Mouse (Mus musculus): ENCODE measurements around the gene Arhgap29. TPM values are rescaled to one million over a fixed set of nuclear protein-coding genes. Genes with fewer than 3 reads are reported as not detected.

Gene Arhgap29
- polyA plus RNA-seq, 1 experiment, result 47.4 TPM

DNA sequence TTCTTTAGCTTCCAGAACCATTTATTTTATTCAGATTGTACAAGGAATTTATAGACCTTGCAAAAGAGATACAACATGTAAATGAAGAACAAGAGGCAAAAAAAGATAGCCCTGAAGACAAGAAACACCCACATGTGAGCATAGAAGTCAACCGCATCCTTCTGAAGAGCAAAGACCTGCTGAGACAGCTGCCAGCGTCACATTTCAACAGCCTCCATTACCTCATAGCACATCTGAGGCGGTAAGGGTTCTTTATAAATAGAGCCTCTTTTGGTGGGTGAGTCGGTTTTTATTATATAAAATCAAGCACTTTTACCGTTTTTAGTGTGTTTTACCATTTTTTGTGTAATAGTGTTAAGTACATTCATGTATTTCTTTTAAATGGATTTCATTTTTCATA lies 57.5 kb downstream of the Arhgap29 start:
- no peak for DNase-seq (ENCODE audit: low read depth)

DNA sequence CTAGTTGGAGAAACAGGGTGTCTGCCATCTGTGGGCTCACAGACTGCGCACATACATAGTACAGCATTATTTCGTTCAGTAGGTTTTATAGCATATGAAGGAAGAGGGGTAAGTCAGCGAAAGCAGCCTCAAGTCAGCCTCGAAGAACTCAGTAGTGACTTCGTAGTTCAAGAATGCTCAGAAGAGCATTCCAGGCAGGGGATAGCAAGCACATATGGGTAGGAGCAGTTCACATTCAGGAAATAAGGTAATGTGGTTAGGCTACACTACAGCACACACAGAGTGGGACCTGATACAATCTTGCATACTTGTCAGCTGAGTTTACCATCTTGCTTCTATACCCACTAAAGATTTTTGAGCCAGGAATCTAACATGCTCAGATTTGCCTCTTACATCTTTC lies 58.0 kb downstream of the Arhgap29 start:
- DNase-seq (ENCODE audit: low read depth), result no peak

- no peak for DNase-seq (ENCODE audit: low read depth)
These were observed 60.1 kb downstream of the Arhgap29 start for GRCm38 (mm10) chr3:122012464-122012863.

- no peak for DNase-seq (ENCODE audit: low read depth)
These were observed 66.1 kb downstream of the Arhgap29 start for GRCm38 (mm10) chr3:122018421-122018820.

DNA sequence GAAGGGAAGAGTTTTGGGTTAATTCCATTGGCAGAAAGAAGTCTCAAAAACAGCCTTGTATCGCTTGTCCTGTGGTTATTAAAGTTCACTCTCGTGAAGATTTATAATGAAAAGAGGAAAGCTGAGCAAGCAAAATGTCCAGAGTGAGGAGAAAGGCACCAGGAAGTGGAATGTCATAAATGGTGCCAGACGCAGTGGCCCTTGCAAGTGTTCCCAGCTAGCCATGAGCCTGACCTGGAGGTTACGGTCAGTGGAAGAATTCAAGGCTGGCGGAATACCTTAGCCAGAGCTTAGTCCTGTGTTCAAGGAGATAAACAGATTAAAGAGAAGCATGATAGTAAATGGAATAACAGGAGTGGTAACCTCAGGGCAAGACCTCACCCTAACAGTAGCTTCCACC lies 66.8 kb downstream of the Arhgap29 start:
- DNase-seq (ENCODE audit: low read depth), result no peak

- no peak for DNase-seq (ENCODE audit: low read depth)
These were observed 68.8 kb downstream of the Arhgap29 start for GRCm38 (mm10) chr3:122021029-122021652.

DNA sequence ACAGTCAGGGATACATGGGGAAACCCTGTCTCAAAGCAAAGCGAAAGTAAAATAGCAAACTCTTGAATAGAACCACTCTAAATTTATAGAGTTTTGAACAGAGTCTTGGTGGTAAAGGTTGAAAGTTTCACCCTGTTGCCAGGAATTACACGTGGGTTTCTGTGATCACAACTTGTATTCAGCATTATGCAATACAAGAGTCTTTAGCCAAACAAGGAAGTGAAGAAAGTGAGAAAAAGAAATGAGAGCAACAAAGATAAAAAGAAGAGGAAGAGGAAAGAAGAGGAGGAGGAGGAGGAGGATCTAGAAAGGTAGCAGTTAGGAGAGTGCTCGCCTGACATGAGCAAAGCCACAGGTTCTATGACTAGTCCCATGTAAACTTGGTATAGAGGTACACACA lies 70.0 kb downstream of the Arhgap29 start:
- DNase-seq (ENCODE audit: low read depth), result no peak

- DNase-seq (ENCODE audit: low read depth), result no peak
These were observed 74.3 kb downstream of the Arhgap29 start for GRCm38 (mm10) chr3:122026676-122027075.

GRCm38 (mm10) chr3:122027776-122028175 lies 75.4 kb downstream of the Arhgap29 start:
- DNase-seq (ENCODE audit: low read depth), result no peak

- no peak for DNase-seq (ENCODE audit: low read depth)
These were observed 81.0 kb downstream of the Arhgap29 start for GRCm38 (mm10) chr3:122033248-122033837.

GRCm38 (mm10) chr3:122034240-122034639 lies 81.9 kb downstream of the Arhgap29 start:
- no peak for DNase-seq (ENCODE audit: low read depth)

- no peak for DNase-seq (ENCODE audit: low read depth)
These were observed 82.8 kb downstream of the Arhgap29 start for GRCm38 (mm10) chr3:122035092-122035491.

- no peak for DNase-seq (ENCODE audit: low read depth)
These were observed 88.2 kb downstream of the Arhgap29 start for GRCm38 (mm10) chr3:122040522-122040921.

GRCm38 (mm10) chr3:122043102-122043501 lies 90.8 kb downstream of the Arhgap29 start:
- no peak for DNase-seq (ENCODE audit: low read depth)

GRCm38 (mm10) chr3:122043799-122044547 lies 91.6 kb downstream of the Arhgap29 start, which contains the start of gene Abca4:
Gene Abca4 (plus strand): TSS chr3:122044443.
- DNase-seq (ENCODE audit: low read depth), result no peak

DNA sequence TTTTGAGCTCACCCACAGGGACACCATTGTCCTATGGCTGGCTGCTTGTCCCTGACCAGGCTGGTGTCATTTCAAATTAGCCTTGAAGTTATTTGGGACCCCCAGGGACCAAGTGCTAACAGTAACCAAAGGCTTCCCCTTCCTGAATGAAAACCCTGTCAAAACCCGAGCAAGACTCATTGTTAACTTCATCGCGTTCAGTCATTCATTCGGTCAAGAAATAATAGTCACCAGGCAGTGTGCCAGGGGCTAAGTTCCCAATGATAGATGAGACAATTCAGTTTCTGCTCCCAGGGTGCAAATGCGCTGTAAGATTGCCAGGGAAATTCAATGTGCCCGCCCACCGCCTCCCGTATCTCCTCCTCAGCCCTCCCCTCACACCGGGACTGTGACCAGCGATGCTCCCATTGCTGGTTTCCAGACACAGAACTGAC lies 93.9 kb downstream of the Arhgap29 start:
- no peak for DNase-seq (ENCODE audit: low read depth)

DNA sequence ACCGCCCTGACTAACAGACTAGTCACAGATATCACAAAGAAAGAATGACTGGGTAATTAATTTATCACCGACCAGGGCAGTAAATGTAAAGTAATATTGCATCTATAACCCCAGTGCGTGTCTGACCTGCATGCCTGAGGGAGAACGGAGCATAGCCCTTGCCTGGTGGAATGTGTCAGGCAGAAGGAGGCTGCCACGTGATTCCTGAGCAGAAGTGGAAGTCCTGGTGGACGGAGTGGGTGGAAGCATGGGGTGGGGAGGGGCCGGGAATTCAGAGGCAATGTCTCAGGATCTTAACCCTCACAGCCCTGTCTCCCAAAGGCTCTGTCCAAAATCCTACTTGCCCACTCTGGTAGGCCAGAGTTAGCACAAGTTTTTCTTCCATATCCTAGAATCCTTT lies 95.1 kb downstream of the Arhgap29 start:
- DNase-seq (ENCODE audit: low read depth), result no peak

DNA sequence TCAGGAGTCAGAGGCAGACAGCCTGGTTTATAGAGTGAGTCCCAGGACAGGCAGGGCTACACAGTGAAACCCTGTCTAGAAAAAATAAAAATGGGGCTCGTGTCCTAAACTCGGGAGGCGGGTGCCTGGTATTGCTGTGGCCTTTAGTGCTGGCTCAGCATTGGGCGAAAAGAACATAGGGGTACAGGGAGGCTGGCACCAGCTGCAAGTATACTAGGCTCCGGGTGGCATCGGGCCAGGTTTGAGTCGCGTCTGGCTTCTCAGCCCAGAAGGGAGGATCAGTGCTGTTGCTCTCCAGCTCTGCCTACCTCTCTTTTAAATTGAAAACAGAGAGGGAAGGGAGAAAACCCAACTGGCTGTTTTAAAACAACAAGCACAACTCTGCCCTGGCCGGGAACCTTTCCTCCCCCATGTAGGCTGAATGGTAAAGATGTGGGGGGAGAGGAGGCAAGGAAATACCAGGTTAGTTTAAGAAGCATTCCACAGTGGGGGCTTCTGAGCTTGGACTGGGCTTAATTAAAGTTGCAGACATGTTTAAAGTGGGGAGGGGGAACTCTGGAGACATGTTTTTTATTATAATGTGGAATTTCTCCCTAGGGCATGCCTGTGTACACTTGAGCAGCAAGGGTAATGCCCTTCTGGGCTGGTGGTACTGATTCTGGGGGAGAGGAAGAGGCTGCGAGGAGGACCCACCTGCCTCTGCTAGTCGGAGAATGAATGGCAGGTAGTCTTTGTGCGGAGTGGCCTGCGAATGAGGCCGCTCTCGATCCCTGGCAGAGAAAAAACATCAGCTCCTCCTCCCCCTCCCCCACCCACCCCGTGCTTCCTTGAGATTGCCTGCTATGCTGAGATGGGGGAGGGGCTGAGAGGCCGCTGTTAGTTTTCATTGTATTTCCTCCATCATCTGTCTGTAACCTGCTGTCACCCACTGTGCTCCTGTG lies 95.8 kb downstream of the Arhgap29 start:
- DNase-seq (ENCODE audit: low read depth), result no peak

DNA sequence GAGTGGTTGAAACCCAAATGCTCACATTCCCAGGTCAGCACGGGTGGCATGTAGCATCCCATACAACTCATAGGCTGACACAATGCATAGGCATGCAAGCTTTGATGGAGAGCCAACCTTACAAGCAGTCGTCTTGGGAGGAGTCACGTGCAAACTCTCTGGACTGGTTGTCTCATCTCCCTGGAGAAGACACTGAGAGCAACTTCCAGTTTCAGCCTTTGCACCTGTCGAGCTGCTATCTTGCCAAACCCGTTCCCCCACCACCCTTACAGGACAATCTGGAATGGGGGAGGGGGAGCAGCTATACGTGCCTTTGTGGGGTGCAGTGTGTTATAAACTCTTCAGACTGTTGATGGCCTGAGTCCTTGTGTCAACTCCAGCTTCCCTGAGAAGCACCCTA lies 96.8 kb downstream of the Arhgap29 start:
- DNase-seq (ENCODE audit: low read depth), result no peak

DNA sequence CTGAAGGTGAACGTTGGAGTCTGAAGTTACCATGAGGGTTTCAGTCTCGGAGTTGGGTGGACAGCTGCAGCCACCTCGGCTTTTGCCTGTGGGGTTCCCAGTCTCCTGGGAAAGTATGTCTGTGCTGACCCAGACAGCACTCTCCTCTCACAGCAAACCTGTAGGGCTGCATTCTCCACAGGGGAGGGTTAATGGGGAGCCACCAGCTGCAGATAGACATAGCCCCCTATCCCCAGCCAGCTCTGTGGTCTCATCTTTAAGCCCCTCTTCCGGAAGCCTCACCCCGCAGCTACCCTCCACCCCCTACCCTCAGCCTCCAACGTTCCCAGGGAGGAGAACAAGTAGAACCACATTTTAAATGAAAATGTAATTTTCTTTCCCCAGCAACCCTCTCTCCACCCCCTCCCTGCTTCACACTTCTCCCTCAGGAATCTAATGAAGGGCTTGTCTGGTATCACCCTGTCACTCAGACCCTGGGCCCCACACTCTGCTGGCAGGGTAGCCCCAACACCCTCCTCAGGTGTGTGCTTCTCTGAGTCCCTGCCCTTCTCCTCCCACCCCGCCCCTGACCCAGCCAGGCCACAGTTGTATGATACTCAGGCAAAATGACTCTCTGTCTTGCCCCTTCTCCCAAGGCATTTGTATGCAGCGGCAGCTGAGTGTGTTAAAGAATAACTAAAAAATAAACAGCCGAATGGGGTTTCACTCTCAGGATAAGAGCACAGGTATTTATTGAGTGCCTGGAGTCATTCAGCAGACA lies 106.3 kb downstream of the Arhgap29 start:
- no peak for DNase-seq (ENCODE audit: low read depth)

- DNase-seq (ENCODE audit: low read depth), result no peak
These were observed 110.2 kb downstream of the Arhgap29 start for GRCm38 (mm10) chr3:122062586-122062985.

Measured in gonadal fat pad, adult 2 months (tissue).